Mouse (Mus musculus) heart, adult 18-20 months (tissue): ENCODE results near the gene Clip2. TPM values are rescaled to one million over a fixed set of nuclear protein-coding genes. Genes with fewer than 3 reads are reported as not detected.

Experiments
- DNase-seq, 2 experiments: peaks; one replicate each; pipeline ENCODE4 v3.0.0; 2021 to 2022; ENCODE audit warnings: mixed read lengths in 1 of 2
- total RNA-seq, 2 experiments: library from RNA; stranded (reverse); gene quantifications; 2 replicates each; pipeline ENCODE4 v1.2.3; 2021

The Clip2 gene
- total RNA-seq, 2 experiments from 2014 or later: 5.8 TPM

DNA sequence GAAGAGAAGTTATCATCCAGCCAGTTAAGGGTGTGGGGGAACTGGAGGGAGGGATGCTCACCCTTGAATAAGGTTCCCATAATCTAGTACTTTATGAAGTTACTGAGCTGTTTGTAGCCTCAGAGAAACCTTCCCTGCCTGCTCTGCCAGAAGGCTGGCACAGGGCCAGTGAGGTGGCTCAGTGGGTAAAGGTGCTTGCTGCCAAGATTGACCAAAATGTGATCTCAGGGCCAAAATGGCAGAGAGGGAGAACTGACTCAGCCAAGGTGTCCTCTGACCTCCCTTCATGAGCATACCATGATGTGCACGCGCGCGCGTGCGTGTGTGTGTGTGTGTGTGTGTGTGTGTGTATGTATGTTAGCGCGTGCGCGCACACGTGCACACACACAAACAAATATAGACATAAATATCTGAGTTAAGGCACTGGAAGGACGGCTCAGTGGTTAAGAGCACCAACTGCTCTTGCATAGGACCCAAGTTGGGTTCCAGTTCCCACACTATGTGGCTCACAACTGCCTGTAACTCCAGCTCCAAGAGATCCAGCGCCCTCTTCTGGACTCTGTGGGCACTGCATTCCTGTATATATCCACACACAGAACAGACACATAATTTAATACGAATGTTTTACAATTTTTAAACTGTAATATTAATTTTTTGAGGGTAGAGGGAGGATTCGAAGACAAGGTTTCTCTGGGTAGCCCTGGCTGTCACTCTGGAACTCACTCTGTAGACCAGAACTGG, 26.1 kb downstream of the Clip2 start:
- DNase-seq: no peak

DNA sequence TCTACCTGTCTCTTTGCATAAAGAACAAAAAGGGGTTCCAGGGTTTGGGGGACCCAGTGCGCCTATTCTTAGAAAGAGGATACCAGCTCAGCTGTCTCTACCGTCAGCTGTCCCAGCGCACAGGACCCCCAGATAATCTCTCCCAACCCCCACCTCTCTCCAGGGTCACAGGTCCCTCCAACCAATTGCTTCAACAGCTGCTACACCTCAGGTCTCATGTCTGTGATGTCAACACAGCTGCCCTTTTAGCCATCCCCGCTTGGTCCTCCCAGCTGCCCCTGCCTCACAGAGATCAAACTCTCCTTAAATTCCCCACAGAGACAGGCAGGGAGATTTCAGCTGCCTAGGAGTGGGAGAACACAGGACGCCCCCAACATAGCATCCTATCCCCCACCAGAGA, 28.5 kb downstream of the Clip2 start:
- DNase-seq: no peak

DNA sequence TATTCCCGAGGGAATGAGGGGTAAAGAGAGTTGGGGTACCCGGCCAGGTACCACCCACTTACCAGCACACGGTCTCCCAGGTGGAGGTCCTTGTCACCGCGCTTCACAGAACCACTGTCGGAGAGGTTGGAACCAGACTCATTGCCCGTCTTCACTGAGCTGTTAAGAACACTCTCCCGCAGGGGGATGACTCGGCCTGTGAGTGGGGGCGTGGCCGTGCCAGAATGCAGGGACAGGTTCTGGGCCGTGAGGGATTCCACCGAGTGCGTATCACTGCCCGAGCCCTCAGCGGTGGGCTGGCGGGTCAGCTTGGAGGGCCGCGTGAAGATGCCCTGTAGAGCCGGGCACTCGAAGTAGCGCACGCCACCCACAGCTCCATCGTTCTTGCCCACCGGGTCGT, 29.7 kb downstream of the Clip2 start:
- DNase-seq: no peak

DNA sequence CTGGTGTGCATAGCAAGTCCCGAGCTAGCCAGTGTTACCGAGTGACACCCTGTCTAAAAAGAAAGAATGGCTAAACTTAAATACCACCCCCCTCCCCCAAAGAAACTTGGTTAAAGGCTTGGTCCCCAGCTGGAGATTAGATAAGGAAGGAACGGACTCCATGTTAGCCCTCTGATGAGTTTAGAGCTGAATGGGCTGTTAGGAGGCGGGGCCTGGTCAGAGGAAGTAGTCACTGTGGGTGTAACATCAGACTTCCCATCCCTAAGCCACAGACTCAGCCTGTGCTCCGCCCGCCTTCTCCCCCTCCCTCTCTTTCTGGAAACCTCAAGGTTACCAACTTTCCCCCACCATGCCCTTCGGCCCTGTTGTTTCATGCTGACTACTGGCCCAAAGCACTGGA, 30.4 kb downstream of the Clip2 start:
- DNase-seq: peak in 1 of 2 experiments; percentile 38

DNA sequence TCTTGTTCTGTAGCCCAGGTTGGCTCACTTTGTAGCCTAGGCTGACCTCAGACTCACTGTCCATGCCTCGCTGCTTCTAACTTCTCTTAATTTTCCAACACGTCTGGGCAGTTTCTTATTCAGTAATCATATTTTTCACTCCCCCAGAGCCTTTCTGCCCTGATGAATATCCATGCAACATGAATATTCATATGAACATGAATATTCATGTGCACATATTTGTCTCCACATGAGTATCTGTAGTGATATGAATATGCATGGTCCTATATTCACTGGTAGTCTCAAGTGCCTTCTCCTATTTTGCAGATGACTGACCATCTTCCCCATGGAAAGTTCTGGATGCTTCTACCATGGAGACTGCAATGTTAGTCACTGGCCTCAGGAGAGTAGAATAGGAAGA, 31.1 kb downstream of the Clip2 start:
- DNase-seq: no peak

DNA sequence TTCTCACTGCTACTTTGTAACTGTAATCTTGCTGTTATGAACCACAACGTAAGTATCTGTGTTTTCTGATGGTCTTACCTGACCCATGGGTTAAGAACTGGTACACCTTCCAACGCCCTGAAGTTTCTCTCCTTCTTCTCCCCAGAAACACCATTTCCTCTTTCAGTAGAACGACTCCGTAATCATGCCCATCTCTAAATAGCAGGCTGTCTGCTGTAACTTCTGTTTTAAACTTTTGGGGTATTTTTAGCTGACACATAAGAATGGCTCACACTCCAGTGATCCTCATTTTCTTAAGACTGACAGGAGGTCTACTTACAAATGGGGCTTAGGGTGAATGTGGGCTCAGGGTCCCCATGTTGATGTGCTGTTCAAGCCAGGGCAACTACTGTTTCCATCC, 32.1 kb downstream of the Clip2 start:
- DNase-seq: no peak

DNA sequence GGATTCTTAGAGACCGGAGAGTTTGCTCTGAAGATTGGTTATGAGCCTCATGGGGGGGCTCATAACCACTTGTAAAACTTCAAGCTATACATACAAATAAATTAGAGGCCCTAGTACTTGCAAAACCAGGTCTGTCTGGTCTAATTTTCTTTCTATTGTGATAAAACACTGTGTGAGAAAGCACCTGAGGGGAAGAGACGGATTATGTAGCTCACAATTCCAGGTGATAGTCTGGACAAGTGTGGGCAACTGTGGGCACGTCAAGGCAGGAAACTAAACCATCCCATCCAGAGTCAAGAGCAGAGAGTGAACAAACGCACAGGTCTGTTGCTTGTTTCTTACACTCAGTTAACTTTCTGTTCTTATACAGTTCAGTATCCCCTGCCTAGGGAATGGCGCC, 32.8 kb downstream of the Clip2 start:
- DNase-seq: no peak

DNA sequence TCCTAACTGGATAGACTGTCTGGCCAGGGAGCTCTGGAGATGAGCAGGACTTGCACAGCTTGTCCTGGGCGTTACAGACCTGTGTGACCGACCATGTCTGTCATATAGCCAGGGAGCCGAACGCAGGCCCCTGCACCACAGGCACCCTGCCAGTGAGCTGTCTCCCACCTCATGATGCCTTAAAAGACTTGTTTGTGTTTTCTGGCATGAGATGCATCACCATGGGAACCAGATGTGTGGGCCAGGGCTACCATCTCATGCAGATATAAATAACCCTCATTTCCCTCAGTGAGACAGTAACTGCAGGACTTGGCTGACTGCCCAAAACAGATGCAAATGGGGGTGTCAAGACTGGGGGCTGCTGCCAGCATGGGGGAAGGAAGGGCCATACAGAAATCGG, 40.1 kb downstream of the Clip2 start:
- no peak for DNase-seq

DNA sequence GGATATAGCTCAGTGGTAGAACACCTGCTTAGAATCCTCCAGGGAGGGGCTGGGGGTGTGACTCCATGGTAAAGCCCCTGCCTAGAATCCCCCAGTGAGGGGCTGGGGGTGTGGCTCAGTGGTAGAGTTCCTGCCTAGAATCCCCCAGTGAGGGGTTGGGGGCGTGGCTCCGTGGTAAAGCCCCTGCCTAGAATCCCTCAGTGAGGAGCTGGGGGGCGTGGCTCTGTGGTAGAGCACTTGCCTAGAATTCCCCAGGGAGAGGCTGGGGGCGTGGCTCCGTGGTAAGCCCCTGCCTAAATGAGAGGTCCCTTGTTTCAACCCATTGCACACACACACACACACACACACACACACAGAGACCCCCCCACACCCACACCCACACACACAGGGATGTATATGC, 42.0 kb downstream of the Clip2 start:
- no peak for DNase-seq

DNA sequence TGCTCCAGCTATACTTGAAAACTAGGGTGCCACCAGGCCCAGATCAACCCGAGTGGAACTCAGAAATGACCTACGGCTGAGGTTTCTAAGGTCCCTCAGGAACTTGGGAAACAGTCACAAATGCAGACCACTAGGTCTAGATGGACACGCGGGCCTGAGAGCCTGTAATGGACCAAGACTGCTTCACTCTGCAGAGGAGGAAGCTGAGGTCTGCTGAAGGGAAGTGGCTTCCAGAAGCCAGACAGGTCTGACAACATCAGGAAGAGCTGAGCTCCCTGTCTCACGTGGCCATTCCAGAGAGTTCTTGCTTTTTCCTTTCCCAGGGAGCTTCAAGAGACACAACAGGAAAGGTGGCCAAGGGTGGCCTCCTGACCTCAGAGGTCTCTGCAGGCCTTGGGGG, 43.3 kb downstream of the Clip2 start:
- DNase-seq: no peak

DNA sequence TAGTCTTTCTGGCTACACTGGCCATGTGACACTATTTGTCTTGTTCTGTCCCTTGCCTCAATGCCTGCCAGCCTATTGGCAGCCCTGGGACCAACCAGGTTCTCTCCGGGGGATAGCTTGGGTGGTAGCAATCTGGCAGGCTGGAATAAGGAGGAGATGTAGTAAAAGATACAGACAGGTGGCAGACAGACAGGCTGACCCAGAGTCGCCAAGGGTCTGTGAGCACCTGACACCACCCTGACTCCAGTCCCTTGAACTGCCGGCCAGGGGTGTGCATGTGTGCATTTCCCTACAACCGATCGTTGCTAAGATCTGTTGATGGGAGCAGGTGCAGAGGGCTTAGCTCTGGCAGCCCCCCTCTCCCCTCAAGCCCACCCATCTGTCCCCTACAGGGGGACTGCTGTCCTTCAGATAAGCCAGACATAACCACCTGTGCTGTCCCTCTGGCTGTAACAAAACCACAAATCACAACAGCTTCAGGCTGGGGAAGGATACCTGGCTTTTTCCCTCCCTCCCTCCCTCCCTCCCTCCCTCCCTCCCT, 44.3 kb downstream of the Clip2 start:
- DNase-seq: no peak

DNA sequence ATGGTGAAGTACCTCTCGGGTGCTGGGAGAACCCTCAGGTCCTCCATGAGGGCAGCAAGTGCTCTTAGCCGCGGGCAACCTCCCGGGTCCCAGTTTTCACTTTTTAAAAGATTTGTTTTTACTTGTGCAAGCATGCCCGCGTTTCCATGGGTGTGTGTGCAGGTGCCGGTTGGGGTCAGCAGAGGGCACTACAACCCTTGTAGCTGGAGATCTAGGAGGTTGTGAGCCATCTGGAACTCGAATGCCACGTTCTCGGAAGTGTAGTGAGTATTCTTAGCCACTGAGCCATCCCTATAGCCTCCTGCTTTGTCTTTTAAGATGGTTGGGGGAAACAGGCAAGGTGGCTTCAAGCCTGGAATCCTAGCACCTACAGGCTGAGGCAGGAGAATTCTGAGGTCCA, 44.9 kb downstream of the Clip2 start:
- DNase-seq: peak; percentile 78 to 88

DNA sequence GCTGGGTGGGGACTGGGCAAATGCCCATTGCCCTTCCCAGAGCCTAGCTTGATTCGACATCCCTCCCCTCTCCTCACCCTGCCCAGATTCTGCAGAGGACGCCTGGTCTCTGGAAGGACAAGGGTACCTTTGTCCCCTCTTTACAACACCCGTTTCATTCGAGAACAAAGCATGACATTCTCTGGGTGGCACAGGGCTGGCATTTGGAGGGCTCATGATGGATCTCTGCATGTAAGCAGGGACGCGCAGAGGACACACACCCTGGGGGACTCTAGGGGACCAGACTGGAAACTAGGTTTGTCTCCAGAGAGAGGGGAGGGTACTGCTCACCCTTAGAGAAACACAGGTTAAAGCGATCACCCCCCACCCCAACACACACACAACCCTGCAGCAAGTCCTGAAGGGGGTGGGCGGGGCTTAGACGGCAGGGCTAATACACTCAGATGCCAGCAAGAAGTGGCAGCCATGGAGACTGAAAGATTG, 46.4 kb downstream of the Clip2 start:
- no peak for DNase-seq

DNA sequence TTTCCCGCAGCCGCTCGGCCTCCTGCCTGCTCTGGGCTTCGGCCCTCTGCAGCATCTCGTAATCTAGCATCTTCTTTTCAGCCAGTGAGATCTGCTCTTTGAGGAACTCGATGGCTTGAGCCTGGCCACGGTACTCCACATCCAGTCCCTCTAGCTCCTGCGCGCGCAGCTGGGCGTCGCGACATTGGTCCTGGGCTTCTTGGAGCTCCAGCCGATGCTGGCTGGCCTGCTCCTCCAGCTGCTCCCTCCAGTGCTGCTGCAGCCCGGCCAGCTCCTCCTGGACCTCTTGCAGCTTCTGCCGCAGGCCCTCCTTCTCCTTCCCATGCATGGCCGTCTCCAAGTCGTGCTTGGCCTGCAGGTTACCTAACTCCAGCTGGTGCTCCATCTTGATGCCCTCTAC, 49.6 kb downstream of the Clip2 start:
- DNase-seq: no peak

DNA sequence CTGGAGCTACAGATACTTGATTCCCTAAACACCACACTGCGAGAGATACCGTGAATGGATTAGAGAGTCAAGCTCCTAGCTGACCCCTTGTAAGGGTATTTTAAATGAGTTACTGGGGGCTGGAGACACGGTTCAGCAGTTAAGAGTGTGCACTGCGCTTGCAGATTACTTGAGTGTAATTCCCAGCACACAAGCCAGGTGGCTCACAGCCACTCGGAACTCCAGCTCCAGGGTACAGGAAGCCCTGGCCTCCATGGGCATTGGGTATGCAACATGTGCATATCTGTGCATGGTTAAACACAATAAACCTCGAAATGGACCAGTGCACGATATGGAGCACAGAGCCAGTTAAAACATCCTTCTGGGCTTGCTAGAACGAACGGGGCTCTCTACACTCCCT, 50.8 kb downstream of the Clip2 start:
- DNase-seq: no peak

DNA sequence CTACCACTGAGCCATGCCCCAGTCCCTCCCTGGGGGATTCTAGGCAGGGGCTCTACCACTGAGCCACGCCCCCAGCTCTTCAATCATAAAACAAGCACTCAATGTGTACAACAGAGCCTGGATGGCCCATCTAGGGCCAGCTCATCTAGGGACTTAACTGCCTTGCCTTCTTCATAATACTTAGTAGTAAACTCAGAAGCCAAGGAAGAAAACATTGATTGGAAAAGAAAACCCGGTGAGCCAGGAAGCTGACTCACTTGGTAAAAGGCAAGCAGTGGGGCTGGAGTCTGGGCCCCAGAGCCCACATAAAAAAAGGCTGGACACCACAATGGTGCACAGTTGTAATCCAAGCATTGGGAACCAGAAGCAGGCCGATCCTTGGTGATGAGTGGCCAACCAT, 51.6 kb downstream of the Clip2 start:
- no peak for DNase-seq

DNA sequence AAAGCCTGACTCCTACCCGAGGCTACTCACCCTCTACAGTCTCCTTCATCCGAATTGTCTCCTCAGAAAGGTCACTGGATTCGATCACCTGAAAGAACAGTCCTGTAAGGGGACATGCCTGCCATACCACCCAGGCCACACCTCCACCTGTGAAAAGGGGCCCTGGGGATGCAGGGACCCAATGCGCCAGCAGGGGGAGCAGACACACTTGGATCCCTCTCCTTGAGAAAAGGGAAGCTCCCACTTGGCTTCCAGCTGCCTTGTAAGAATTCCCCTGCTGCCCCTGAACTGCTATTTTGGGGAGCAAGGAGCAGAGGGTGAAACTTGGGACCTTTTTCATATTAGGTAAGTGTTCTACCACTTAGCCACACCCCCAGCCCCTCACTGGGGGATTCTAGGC, 52.2 kb downstream of the Clip2 start:
- DNase-seq: peak; percentile 51 to 70

DNA sequence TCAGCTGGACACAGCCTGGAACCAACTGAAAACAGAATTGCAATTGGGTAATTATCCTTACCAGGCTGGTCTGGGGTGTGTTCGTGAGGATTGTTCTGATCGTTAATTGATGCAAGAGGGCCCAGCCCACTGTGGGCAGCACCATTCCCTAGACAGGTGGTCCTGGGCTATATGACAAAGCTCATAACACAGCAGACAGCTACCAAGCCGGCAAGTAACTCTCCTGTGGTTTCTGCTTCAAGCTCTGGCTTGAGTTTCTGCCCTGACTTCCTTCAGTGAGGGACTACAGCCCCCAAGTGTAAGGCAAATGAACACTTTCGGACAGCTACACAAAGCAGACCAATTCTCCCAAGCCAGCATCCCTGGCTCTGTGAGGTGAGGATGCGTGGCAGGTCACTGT, 55.2 kb downstream of the Clip2 start:
- DNase-seq: no peak

DNA sequence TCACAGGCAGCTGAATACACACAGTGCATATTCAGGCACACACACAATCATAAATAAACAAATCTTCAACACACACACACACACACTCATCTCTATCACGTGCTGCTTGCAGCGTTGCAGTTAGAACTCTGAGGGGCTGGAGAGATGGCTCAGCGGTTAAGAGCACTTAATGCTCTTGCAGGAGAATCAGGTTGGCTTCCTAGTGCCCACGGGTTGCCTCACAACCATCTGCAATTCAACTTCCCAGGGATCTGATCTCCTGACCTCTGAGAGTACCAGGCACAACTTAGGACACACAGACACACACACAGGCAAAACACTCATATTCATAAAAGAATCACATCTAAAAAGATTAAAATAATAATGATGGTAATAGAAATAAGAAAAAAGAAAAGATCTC, 56.4 kb downstream of the Clip2 start:
- DNase-seq: no peak

DNA sequence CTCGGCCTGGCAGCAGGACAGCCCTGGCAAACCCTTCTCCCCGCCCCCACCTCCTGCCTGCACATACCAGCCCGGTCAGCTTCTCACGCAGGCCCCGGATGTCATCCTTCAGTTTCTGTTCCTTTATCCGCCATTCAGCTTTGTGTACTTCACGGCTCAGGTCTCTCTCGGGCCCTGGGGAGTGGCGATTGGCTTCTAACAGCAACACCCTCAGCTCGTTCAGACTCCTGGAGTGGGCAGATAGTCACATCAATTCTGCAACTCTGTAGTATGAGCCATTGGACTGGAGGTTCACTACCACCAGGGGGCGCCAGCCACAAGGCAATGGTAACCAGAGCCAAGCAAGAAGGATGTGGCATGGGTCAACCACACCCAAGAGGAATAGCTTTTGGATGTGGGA, 58.1 kb downstream of the Clip2 start:
- peak; percentile 86 to 97 for DNase-seq

DNA sequence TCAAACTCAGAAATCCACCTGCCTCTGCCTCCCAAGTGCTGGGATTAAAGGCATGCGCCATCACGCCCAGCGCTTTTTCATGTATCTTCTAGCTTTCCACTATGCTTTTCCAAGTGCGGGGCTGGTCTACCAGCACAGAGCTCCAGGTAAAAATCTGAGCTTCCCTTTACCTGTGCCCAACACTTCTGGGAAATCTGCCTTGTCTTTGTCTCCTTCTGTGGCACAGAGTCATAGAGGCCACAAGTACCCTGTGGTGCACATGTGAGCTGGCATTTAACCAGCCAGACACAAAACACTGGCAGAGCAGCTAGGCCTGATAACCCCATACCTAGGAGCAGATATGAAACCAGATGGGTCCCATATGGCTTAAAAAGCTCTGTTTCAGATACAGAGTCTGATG, 59.3 kb downstream of the Clip2 start:
- DNase-seq: no peak

DNA sequence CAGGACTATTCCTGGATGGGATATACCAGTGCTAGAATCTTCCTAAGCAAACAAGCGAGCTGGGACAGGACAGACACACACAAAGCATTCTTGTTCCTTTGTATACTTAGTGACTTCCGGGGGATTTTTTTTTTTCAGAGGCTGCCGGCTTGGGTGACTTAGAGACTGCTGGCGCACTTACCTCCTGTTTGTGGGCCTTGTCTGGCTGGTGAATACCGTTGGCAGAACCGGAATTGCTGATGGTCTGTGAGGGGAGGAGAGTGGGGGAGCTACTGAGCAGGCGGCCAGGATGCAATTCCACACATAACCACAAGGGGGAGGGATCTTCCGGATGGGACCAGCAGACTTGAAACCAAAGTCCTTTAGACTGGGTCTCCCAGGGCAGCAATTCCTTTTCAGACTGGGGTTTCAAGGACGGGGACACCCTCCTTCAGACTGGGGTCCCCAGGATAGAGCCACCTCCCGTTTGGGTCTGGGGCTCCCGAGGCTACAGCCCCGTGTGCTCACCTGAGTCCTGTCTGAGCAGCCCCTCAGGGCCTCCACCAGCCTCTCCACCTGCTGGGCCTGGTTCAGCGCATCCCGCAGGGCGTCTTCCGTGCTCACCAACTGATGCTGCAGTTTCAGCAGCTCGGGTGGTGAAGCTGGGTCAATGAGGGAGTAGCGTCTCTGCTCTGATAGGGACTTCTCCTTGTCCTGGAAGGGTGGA, 60.4 kb downstream of the Clip2 start:
- DNase-seq: peak; percentile 80 to 84

DNA sequence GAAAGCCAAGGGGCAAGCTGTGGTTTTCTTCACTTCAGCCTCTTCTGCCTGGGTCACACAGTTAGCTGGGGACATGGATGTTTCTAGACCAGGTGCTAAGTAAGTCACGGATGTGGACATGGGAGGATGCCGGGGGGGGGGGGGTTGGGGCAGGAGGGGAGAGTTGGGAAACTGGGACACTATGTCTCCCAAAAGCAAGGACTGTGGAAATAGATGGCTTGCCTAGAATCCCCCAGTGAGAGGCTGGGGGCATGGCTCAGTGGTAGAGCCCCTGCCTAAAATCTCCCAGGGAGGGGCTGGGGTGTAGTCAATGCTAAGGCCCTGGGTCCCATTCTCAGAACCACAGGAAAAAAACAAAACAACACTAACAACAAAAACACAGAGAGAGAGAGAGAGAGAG, 61.0 kb downstream of the Clip2 start:
- DNase-seq: no peak

DNA sequence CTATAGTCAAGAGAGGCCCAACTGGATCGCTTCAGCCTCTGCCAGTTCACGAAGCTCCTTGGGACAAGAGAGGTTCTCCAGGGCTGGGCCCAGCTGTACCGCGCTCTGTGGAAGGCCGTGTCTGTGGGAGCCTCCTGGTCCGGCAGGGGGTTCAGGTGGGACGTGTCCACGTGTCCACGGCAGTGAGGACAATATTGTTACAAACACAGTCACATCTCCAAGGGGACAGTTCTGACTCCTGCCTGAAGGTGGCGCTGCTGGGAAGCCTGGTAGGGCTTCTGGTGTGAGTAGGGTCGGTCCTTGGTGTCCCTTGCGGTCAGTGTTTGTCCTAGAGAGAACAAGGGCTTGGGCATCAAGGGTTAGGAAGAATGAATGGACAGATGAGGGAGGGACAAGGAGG, 61.8 kb downstream of the Clip2 start:
- peak in 1 of 2 experiments; percentile 37 for DNase-seq
